Mouse (Mus musculus): Measurements from ENCODE around the gene Gm5751.
"Not testable (repeated sequence)": the region's sequence is repeated elsewhere in the genome, so short reads cannot be mapped to it uniquely, and the experiment has no call there.

Gm5751 gene

DNA sequence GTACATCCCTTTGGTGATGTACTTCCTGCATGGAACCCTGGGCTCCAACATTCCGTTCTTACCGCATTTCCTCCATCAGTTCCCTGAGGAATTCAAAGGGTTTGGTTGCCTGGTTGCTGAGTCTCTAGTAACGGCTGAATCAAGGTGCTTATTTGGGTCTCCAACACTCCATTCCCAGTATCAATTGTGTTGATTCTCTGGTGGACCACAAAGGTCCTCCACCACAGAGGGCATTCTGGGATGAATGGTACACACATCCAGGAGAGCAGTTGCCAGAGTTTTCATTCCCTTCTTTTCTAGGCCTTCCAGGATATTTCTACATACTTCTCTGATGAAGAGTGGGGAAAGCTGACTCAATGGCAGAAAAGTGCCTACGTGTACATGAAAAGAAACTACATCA, at the start of gene Gm5751:
Gm5751 (plus strand) TSS at position 301 of the 400 bp plus-strand sequence.
- DNase-seq, result not testable (repeated sequence)

- DNase-seq, result peak; percentile 42
Measured at GRCm38 (mm10) chrX:8832043-8832442, 42.0 kb upstream of the Gm5751 start.

DNA sequence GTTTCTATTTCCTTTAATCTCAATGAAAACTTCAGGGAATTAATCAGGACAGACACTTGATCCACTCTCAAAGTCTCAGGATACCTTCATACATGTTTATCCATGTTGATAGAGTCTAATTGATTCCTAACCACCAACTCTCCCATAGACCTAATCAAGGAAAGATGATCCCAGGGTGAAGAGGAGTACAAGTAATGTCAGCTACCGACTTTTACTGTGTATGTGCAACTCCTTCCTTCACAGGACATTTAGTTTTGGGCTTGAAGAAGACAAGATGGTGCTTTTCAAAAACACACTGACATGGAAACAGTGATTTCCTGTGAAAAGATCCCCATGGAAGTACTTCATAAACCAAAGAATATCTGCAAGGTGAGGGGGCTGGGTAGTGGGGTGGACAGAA, 30.4 kb upstream of the Gm5751 start, which contains the start of gene Gm6592:
Gm6592 (plus strand) TSS at position 301 of the 400 bp plus-strand sequence.
- DNase-seq, result no peak

- no peak for DNase-seq
Measured at GRCm38 (mm10) chrX:8852486-8852885, 21.6 kb upstream of the Gm5751 start.

GRCm38 (mm10) chrX:8864331-8864730, 9.7 kb upstream of the Gm5751 start:
- peak; percentile 81 for DNase-seq

DNA sequence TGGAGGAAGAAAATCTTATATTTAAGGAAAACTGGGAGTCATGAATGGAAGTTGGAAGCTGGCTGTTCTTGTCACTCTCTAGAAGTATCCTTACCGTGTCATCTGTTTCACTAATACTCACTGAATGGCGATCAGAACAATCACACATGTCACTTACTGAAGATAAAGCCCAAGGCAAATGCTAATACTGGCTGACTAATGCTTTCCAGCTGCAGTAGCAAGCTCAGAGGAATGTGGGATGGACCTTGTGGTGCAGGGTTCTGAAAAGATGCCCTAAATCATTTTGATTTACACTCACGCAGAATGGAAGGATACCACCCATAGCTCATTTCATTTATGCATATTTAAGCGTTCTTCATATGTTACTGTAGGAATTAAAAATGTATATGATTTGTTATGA, 10.3 kb downstream of the Gm5751 start:
- DNase-seq, result no peak

GRCm38 (mm10) chrX:8891975-8892342, 17.9 kb downstream of the Gm5751 start:
- no peak for DNase-seq

- DNase-seq, result peak; percentile 73
Measured at GRCm38 (mm10) chrX:8892343-8893155, 18.5 kb downstream of the Gm5751 start, which contains the start of gene B630019K06Rik. Gene B630019K06Rik, plus strand, starts transcription at chrX:8892382.

GRCm38 (mm10) chrX:8893182-8893651, 19.2 kb downstream of the Gm5751 start:
- DNase-seq, result peak; percentile 41

DNA sequence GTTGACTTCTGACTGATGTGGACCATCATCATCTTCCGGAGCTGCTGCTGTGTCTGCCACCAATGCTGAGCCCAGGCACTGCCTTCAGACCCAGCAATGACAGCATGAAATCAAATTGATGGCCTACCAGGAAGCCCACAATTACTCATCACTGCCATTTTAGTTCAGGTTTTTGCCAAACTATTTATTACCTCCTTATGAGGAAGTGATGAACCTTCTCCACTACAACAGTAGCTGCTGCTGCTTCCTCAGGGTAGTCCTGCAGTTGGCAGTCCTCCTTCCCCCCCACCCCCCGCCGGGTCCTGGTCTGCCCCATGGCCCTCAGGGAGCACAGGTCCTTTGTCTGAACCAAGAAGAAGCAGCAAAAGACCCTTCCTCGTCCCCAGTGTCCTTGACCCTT, 26.8 kb downstream of the Gm5751 start:
- DNase-seq, result no peak

DNA sequence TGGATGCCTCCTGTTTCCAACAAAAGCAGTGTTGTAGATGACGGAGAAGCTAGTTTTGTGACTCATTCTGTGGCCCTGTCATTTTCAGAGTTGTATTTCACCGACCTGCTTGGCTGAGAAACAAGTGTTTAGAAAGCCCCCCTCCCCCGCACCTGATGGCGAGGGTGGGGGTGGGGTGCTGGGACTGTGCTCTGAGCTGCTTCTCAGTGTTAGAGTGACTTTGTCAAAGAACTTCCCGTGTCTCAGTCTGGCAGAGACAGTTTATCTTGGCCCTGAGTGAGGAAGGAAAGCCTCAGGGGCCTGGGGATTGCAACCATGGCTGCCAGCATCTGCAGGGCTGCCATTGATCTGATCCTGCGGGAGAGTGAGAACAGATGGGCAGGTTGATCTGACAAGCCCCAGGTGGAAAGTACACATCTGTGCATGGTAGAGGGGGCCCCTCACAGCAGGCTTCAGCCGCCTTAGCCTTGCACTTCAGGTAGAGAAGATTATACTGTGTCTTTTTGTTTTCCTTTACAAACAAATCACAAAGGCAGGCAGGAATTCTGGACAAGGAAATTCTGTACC, 27.9 kb downstream of the Gm5751 start:
- peak; percentile 2 for DNase-seq

- no peak for DNase-seq
Measured at GRCm38 (mm10) chrX:8921080-8921479, 47.0 kb downstream of the Gm5751 start.

- DNase-seq, result peak; percentile 1
Measured at GRCm38 (mm10) chrX:8921813-8922607, 48.0 kb downstream of the Gm5751 start.

DNA sequence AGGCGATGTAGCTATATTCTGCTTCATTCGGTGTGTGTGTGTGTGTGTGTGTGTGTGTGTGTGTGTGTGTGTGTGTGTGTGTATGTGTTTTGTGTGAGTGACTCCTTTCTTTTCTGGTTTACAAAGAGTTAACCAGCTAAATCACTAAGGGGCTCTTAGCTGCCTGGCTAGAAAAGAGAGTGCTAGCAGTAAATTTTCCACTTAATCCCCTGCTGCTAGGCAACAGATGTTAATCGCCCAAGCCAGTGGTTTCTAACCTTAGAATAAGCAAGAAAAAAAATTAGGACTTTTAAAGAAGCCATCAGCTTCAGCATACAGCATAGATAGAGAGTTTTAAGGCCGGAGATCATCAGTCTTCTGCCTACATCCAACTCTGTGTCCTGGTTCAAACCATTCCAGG, 53.3 kb downstream of the Gm5751 start:
- peak; percentile 5 for DNase-seq

Data from retina, postnatal 1 day (tissue).